Mouse (Mus musculus): ENCODE results near the gene Stk32c. TPM values are rescaled to one million over a fixed set of nuclear protein-coding genes. Genes with fewer than 3 reads are reported as not detected.

The Stk32c gene
- polyA plus RNA-seq (2014; fragmentation: Illumina TruSeq; extraction: RNeasy Lipid Tissue Mini Kit (QIAGEN cat#74804); ENCODE audit: insufficient read depth, low read depth, low replicate concordance): 1.00 TPM

DNA sequence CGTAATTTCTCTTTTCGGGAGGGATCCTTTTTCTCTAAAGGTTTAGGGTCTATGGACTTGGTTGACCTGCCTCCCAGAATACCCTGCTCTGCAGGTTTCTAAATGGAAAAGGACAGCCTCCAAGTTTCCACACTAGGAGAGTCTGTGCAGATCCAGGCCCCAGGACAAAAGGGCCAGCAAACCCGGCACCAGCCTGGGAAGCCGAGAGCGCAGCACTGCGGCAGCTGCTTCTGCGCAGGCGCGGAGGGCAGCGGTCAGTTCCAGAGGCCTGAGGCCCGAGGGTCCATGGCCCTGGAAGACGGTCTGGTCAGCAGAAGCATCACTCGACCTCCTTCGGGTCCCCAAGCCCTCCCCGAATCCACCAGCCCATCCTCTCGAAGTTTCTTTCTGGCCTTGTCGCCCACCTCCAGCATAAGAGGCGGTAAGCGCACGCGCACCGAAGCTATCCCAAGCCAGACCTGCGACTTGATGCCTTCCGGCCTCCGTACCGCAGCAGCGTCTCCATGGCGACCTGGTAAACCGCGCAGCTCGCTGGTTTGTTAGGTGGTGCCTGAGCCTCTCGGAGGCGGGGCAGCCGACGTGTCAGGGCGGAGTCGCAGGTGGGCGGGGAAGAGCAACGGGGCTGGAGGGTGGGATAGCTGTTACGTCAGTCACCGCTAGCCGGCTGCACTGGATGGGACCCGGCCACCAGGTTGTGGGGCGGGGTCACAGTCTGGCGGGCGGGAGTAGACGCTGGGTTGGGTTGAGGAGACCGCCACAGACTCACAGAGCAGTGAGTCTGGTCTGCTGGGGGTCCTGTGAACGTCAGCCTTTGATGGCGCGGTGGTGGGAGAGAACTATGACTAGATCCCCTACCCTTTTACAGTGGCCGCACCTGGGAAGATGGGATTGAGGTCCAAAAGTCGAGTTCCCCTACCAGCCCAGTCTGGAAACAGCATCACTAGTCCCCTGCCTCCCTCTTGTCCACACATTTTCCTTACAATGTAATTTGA, at the start of gene Stk32c, which contains the start of gene Lrrc27:
Stk32c (minus strand) TSS at position 554 of the 992 bp plus-strand sequence.
Lrrc27 (plus strand) TSS at position 235 of the 992 bp plus-strand sequence.

GRCm38 (mm10) chr7:139247881-139248614, 34.9 kb upstream of the Stk32c start, which contains the start of gene Pwwp2b:
Pwwp2b (plus strand) TSS chr7:139248482.

DNA sequence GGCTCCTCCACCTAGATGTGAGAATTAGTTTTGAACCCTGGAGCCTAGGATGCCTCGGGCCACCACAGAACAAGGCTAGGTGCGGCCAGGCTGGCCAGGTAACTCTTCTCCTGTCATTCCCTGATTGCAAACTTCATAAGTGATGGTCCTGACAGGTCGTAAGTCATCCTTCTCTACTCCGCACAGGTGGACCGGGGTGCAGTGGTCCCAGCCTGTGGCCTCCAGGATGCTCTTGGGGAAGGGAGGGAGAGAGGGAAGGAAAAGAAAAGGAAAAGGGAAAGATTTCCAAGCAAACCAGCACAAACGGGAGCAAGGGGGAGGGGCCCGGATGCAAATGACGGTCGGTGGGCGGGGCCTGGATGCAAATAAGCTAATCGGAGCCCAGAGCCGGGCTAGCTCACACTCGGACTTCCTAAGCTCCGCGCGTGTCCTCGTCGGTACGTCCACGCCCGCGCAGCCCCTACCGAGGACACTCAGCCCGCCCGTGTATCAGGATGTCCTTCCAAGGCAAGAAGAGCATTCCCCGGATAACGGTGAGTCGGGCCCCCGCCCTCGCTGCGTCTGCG, 127.4 kb downstream of the Stk32c start, which contains the start of gene Dpysl4:
Dpysl4 (plus strand) TSS at position 373 of the 566 bp plus-strand sequence.

Other genes with a start within 250 kb of the Stk32c start
- gene Dpysl4, start 127.3 kb downstream of the Stk32c start, polyA plus RNA-seq (2014; fragmentation: Illumina TruSeq; extraction: RNeasy Lipid Tissue Mini Kit (QIAGEN cat#74804); ENCODE audit: insufficient read depth, low read depth, low replicate concordance): not detected
- gene Lrrc27, start 319 bp downstream of the Stk32c start, polyA plus RNA-seq (2014; fragmentation: Illumina TruSeq; extraction: RNeasy Lipid Tissue Mini Kit (QIAGEN cat#74804); ENCODE audit: insufficient read depth, low read depth, low replicate concordance): 2.9 TPM
- gene Pwwp2b, start 35.2 kb upstream of the Stk32c start, polyA plus RNA-seq (2014; fragmentation: Illumina TruSeq; extraction: RNeasy Lipid Tissue Mini Kit (QIAGEN cat#74804); ENCODE audit: insufficient read depth, low read depth, low replicate concordance): 21.2 TPM
- gene Inpp5a, start 175.8 kb upstream of the Stk32c start, polyA plus RNA-seq (2014; fragmentation: Illumina TruSeq; extraction: RNeasy Lipid Tissue Mini Kit (QIAGEN cat#74804); ENCODE audit: insufficient read depth, low read depth, low replicate concordance): 52.2 TPM